Mouse (Mus musculus) spleen, embryonic (tissue): ENCODE measurements around the gene Cuedc1.

Experiments used
- CTCF ChIA-PET: fragments of 350-600 bp; sonication (Branson Sonifier 250); formaldehyde crosslinking; loops from one replicate; lab custom pipeline; 2022; lab: Charles Lee

Cuedc1 gene

GRCm38 (mm10) chr11:88114871-88115301 lies 17.0 kb downstream of the Cuedc1 start:
- CTCF ChIA-PET, result interaction anchor here (0.7 kb wide), 1 partner anchor 30 kb away, joined by 4 read pairs; no protein-coding TSS in a partner anchor

GRCm38 (mm10) chr11:88116568-88116967 lies 18.7 kb downstream of the Cuedc1 start:
- CTCF ChIA-PET, result interaction anchor here (1.0 kb wide), 1 partner anchor 80 kb away, joined by 16 read pairs; no protein-coding TSS in a partner anchor

- CTCF ChIA-PET, result interaction anchor here (0.5 to 1.0 kb wide), 2 partner anchors 8 to 79 kb away, joined by 4 to 16 read pairs; no protein-coding TSS in a partner anchor
These were observed 19.7 kb downstream of the Cuedc1 start for GRCm38 (mm10) chr11:88117356-88118090.

DNA sequence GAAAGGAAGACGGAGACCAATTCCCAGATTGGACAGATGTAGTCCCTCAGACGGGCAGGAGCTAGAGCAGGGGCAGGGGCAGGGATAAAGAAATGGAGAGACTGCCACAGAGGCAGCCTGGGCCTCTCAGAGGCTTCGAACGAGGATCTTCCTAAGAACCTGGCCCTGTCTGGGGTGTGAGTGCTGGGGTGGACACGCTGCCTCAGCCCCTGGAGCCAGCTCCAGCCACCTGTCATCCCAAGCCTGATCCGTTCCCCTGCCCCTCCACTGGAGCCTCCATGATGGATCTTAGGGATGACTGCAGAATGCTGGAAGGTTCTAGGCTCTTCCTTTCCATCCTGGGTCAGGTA lies 20.2 kb downstream of the Cuedc1 start:
- CTCF ChIA-PET, result no interaction called here

GRCm38 (mm10) chr11:88118817-88119642 lies 21.2 kb downstream of the Cuedc1 start:
- CTCF ChIA-PET, result no interaction called here

- CTCF ChIA-PET, result no interaction called here
These were observed 24.7 kb downstream of the Cuedc1 start for GRCm38 (mm10) chr11:88122545-88122944.

DNA sequence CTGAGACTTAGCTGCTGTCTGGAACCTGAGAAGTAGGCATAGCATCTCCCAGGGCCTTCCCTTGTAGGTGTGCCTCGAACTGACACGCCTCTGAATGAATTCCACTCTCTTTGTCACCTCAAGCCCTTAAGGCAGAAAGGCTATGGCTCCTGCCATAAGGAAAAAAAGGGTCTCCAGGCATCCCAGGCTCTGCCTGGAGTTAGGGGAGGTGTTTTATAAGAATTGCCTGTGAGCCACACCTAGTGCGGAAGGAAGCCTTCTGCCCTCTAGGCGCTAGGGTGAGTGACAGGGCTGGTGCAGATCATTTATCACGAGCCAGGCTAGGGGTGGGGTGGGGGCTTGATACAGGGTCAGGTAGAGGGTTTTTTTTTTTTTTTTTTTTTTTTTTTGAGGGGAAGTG lies 25.2 kb downstream of the Cuedc1 start:
- CTCF ChIA-PET, result no interaction called here

DNA sequence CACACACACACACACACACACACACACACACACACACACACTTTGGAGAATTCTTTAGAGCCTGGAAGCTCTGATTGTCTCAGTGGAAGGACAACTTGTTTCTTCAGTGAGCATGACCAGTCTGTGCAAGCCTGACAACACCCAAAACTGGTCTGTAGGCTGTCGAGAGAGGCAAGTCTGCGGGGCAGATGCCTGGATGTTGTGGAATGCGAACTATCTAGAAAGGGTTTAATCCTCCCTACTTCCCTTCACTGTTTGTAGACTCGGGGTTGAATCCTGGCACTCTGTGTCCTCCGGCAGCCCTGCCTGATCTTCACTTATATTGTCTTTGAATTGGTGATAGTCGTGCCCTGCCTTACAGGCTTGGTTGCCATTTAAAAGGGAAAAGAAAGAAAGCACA lies 25.9 kb downstream of the Cuedc1 start:
- CTCF ChIA-PET, result no interaction called here

DNA sequence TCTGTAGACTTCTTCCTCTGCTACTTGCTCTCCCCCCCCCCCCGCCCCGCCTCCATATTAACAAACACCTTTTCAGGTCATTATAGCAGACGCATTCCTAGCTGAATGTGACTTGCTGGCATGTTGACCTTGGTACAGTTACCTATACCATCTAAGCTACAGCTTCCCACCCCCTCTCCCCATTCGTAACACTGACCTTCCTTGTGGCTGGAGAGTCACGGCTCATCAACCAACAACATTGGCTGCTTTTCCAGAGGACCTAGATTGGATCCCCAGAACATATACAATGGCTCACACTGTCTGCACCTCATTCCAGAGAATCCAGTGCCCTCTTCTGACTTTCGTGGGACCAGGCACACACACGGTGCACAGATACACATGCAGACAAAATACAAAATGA lies 27.6 kb downstream of the Cuedc1 start:
- CTCF ChIA-PET, result interaction anchor here (0.9 kb wide), 1 partner anchor 10 kb away, joined by 3 read pairs; no protein-coding TSS in a partner anchor

- CTCF ChIA-PET, result interaction anchor here (0.5 to 0.9 kb wide), 2 partner anchors 9 to 13 kb away, joined by 3 read pairs; no protein-coding TSS in a partner anchor
These were observed 28.5 kb downstream of the Cuedc1 start for GRCm38 (mm10) chr11:88126306-88126793.

- CTCF ChIA-PET, result interaction anchor here (0.7 kb wide), 1 partner anchor 21 kb away, joined by 4 read pairs; no protein-coding TSS in a partner anchor
These were observed 30.6 kb downstream of the Cuedc1 start for GRCm38 (mm10) chr11:88128461-88128860.

DNA sequence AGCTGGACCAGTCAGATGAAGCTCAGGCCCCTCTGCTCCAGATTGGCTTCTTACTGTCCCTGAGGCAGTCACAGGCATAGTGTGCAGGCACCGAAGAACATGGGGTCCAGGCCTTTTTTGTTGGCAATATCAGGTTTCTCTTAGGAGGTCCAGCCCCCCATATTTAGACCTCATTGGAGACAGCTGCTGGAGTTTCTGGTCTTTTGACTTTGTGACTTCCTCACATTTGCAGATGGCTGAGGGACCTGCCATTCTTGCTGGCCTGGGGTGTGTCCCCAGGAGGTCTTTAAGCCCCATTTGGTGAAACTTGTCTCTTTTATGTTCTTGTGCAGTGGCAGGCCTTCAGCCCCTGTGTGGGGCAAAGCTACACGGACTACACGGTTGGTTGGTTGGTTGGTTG lies 31.4 kb downstream of the Cuedc1 start:
- CTCF ChIA-PET, result no interaction called here

- CTCF ChIA-PET, result no interaction called here
These were observed 32.1 kb downstream of the Cuedc1 start for GRCm38 (mm10) chr11:88129935-88130334.

DNA sequence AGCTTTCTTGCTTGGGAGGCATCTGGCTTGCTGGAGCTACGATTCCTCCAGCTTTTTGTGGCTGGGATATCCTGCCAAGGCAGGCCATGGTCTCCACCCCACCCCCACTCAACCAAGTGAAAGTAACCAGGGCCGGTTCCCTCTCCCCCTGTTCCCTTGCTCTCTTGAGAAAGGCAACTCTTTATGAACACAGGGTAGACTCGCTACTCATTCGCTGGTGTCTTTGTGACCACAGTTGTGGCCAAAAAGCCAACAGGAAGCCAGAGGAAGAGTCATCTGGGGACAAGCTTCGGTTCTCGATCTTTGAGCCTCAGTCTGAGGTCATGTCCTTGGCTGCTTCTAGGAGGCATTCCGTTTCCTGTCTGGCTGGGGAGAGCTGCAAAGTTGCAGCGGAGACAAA lies 34.0 kb downstream of the Cuedc1 start:
- CTCF ChIA-PET, result no interaction called here

GRCm38 (mm10) chr11:88135218-88135617 lies 37.4 kb downstream of the Cuedc1 start:
- CTCF ChIA-PET, result interaction anchor here (0.7 to 0.9 kb wide), 2 partner anchors 9 to 10 kb away, joined by 3 to 7 read pairs; no protein-coding TSS in a partner anchor

- CTCF ChIA-PET, result no interaction called here
These were observed 40.1 kb downstream of the Cuedc1 start for GRCm38 (mm10) chr11:88137814-88138425.

DNA sequence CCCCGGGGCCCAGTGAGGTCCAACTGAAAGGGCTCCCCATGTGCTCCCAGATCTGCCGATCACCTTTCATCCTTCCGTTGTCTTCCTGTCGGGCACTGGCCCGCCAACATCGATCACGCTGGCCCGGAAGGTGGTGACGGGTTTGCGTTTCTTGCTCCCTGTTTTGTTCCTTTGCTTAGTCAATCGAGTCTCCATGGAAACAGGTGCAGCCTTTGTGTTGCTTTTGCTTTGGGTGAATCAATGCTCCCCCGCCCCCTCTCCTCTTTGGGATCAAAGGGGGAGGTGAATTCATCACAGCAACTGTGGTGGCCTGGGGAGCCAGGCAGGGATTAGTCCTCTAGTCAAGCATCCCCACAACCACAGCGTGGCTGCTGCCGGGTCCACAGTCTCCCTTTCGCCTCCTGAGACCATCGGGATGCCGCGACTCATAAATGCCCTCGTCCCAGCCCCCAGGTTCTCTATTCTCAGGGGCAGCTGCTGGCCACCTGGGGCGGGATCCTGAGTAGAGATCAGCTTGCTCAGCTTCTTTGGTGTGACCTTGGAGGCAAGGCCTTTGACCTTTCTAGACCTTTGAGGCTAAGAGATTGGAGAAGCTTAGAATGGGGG lies 41.5 kb downstream of the Cuedc1 start:
- CTCF ChIA-PET, result interaction anchor here (0.6 kb wide), 1 partner anchor 32 kb away, joined by 3 read pairs; no protein-coding TSS in a partner anchor

DNA sequence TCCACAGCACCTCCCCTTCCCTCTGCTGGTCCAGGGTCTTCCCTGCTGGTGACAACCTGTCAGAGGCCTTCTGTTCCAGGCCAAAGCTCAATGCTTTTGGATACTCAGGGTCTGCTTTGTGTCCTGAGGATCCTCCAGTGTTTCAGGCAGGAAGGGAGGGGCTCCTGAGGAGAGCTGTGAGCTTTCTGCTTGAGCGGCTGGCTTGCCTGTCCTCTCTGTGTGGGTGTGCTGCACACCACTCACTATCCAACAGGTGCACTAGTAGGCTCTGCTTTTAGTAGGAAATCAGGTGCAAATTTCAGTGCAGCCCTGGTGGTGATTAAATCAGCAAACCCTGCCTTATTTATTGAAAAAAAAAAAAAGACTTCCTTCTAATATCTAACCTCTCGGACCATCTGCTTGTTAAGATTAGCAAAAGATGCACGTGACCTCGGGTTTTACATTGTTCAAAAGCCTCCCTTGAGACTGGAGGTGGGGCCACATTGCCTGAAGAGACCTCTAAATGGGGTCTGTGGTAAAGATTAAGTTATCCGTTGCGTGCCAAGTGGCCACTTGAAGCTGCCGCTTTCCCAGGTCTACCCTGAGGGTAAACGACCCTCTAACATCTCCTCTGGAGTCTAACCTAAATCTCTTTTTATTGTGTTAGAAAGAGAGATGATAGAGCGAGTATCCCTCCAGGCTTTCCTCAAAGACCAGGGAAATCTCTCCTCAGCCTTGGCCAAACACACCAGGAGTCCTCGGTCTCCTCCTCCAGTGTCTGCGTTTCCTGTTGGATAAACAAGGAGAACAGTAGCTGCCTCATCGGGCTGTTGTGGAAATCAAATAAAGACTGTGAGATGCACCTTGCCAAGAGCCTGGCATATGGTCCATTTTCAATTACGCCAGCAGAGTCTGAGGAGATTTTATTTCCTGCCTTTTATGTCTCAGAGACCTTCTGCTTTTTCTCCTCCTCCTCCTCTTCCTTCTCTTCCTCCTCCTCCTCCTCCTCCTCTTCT lies 42.5 kb downstream of the Cuedc1 start:
- CTCF ChIA-PET, result interaction anchor here (0.5 to 1.0 kb wide), 2 partner anchors 41 to 49 kb away, joined by 3 read pairs; no protein-coding TSS in a partner anchor

- CTCF ChIA-PET, result no interaction called here
These were observed 44.5 kb downstream of the Cuedc1 start for GRCm38 (mm10) chr11:88142362-88142761.

DNA sequence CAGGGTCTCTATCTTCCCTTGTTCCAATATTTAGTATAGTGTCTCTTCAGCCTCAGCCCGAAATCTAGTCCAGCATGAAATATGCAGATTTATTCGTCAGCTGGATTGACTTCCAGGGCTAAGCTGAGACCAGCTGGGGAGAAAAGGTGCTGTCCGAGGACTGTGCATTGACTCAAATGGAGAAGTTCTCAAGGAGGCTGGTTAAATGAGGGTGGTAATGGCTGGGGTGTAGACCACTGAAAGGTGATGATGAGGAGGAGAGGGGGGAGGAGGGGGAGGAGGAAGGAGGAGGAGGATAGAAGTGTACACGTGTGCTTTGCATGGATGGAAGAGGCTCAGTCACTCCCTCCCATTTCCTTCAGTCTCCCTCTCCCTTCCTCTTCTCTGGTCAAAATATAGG lies 46.2 kb downstream of the Cuedc1 start:
- CTCF ChIA-PET, result interaction anchor here (0.9 kb wide), 1 partner anchor 9 kb away, joined by 7 read pairs; no protein-coding TSS in a partner anchor
